Mouse (Mus musculus): Measurements from ENCODE around the gene Aplp2. TPM values are rescaled to one million over a fixed set of nuclear protein-coding genes. Genes with fewer than 3 reads are reported as not detected.

Aplp2 gene
- polyA plus RNA-seq, 1 experiment from 2014 or later = 178 TPM

- Histone ChIP-seq H3K27me3 (ENCODE audit: insufficient read depth, low read length) (no peaks in the 10 kb centered on the region), H3K9ac (replicated peaks) (no peak overlapping the region), H3K27ac (ENCODE audit: low read depth) (no peak overlapping the region), H3K9me3 (ENCODE audit: low read length) (no peaks in the 10 kb centered on the region), H3K4me3 (ENCODE audit: low read depth, low read length) (no peak overlapping the region), H3K4me1 (ENCODE audit: insufficient read depth) (peaks cover 4% of the 10 kb centered on the region; the same call in 1 of the 2 replicates), H3K4me2 (ENCODE audit: low read depth, low read length) (no peak overlapping the region), H3K36me3 (replicated peaks; ENCODE audit: insufficient read depth, low read length) (no peaks in the 10 kb centered on the region)
- ATAC-seq = no peak
- TF ChIP-seq CTCF (IDR thresholded peaks at IDR 0.05; ENCODE audit: low read depth) (no peak), EP300 (IDR thresholded peaks at IDR 0.05; ENCODE audit: low read depth) (no peak)
- WGBS (ENCODE audit: insufficient replicate concordance) = 34% methylated on average over 7 of the region's 7 CpGs
- no peak for DNase-seq
Measured at GRCm38 (mm10) chr9:31217631-31218380, 6.2 kb upstream of the Aplp2 start.

GRCm38 (mm10) chr9:31212500-31213008 lies 939 bp upstream of the Aplp2 start:
- H3K27ac ChIP-seq (ENCODE audit: low read depth) = peak overlapping the region; percentile 46; the same call in 1 of the 2 replicates
- peak overlapping the region; percentile 99 for H3K4me3 ChIP-seq (ENCODE audit: low read depth, low read length)
- H3K27me3 ChIP-seq (ENCODE audit: insufficient read depth, low read length) = no peaks in the 10 kb centered on the region
- peak overlapping the region; percentile 97 for H3K4me2 ChIP-seq (ENCODE audit: low read depth, low read length)
- peaks cover 19% of the 10 kb centered on the region; the same call in 1 of the 2 replicates for H3K4me1 ChIP-seq (ENCODE audit: insufficient read depth)
- no peak for DNase-seq
- no peaks in the 10 kb centered on the region for H3K9me3 ChIP-seq (ENCODE audit: low read length)
- 49% methylated on average over 12 of the region's 12 CpGs for WGBS (ENCODE audit: insufficient replicate concordance)
- H3K36me3 ChIP-seq (replicated peaks; ENCODE audit: insufficient read depth, low read length) = no peaks in the 10 kb centered on the region
- TF ChIP-seq CTCF (IDR thresholded peaks at IDR 0.05; ENCODE audit: low read depth) (no peak), EP300 (IDR thresholded peaks at IDR 0.05; ENCODE audit: low read depth) (no peak)
- H3K9ac ChIP-seq (replicated peaks) = peak overlapping the region; percentile 91
- no peak for ATAC-seq

GRCm38 (mm10) chr9:31210749-31211689 lies 596 bp downstream of the Aplp2 start:
- peaks cover 21% of the 10 kb centered on the region for H3K4me1 ChIP-seq (ENCODE audit: insufficient read depth)
- H3K9ac ChIP-seq (replicated peaks) = peak overlapping the region; percentile 91
- DNase-seq (peak; percentile 65), ATAC-seq (peak; percentile 64)
- H3K36me3 ChIP-seq (replicated peaks; ENCODE audit: insufficient read depth, low read length) = no peaks in the 10 kb centered on the region
- H3K4me2 ChIP-seq (ENCODE audit: low read depth, low read length) = peak overlapping the region; percentile 97
- peak overlapping the region; percentile 99 for H3K4me3 ChIP-seq (ENCODE audit: low read depth, low read length)
- H3K9me3 ChIP-seq (ENCODE audit: low read length) = no peaks in the 10 kb centered on the region
- WGBS (ENCODE audit: insufficient replicate concordance) = under 1% methylated on average over 66 of the region's 93 CpGs
- H3K27me3 ChIP-seq (ENCODE audit: insufficient read depth, low read length) = no peaks in the 10 kb centered on the region
- peak overlapping the region; percentile 85 for H3K27ac ChIP-seq (ENCODE audit: low read depth)
- TF ChIP-seq EP300 (IDR thresholded peaks at IDR 0.05; ENCODE audit: low read depth) = no peak
- TF ChIP-seq CTCF (IDR thresholded peaks at IDR 0.05; ENCODE audit: low read depth) = no peak

GRCm38 (mm10) chr9:31210163-31210562 lies 1.5 kb downstream of the Aplp2 start:
- peak overlapping the region; percentile 97 for H3K4me2 ChIP-seq (ENCODE audit: low read depth, low read length)
- H3K36me3 ChIP-seq (replicated peaks; ENCODE audit: insufficient read depth, low read length) = no peaks in the 10 kb centered on the region
- H3K4me1 ChIP-seq (ENCODE audit: insufficient read depth) = peaks cover 29% of the 10 kb centered on the region
- H3K27ac ChIP-seq (ENCODE audit: low read depth) = no peak overlapping the region
- no peaks in the 10 kb centered on the region for H3K9me3 ChIP-seq (ENCODE audit: low read length)
- H3K9ac ChIP-seq (replicated peaks) = no peak overlapping the region
- WGBS (ENCODE audit: insufficient replicate concordance) = 17% methylated on average over 7 of the region's 7 CpGs
- H3K27me3 ChIP-seq (ENCODE audit: insufficient read depth, low read length) = no peaks in the 10 kb centered on the region
- H3K4me3 ChIP-seq (ENCODE audit: low read depth, low read length) = peak overlapping the region; percentile 99
- DNase-seq (no peak), ATAC-seq (no peak)
- TF ChIP-seq CTCF (IDR thresholded peaks at IDR 0.05; ENCODE audit: low read depth) (no peak), EP300 (IDR thresholded peaks at IDR 0.05; ENCODE audit: low read depth) (no peak)

- peak overlapping the region; percentile 97 for H3K4me2 ChIP-seq (ENCODE audit: low read depth, low read length)
- H3K4me3 ChIP-seq (ENCODE audit: low read depth, low read length) = 0 out of 2 replicates have a peak overlapping the region, but pooled peaks have one; percentile 99
- H3K36me3 ChIP-seq (replicated peaks; ENCODE audit: insufficient read depth, low read length) = no peaks in the 10 kb centered on the region
- no peak for ATAC-seq
- H3K4me1 ChIP-seq (ENCODE audit: insufficient read depth) = peaks cover 33% of the 10 kb centered on the region
- H3K9me3 ChIP-seq (ENCODE audit: low read length) = no peaks in the 10 kb centered on the region
- no peak overlapping the region for H3K27ac ChIP-seq (ENCODE audit: low read depth)
- WGBS (ENCODE audit: insufficient replicate concordance) = 88% methylated on average over 1 of the region's 1 CpGs
- no peak for DNase-seq
- H3K27me3 ChIP-seq (ENCODE audit: insufficient read depth, low read length) = no peaks in the 10 kb centered on the region
- no peak overlapping the region for H3K9ac ChIP-seq (replicated peaks)
- TF ChIP-seq EP300 (IDR thresholded peaks at IDR 0.05; ENCODE audit: low read depth) (no peak), CTCF (IDR thresholded peaks at IDR 0.05; ENCODE audit: low read depth) (no peak)
Measured at GRCm38 (mm10) chr9:31209502-31209901, 2.1 kb downstream of the Aplp2 start.

- H3K27ac ChIP-seq (ENCODE audit: low read depth) = peak overlapping the region; percentile 5; the same call in 1 of the 2 replicates
Measured at GRCm38 (mm10) chr9:31207732-31208131, 3.9 kb downstream of the Aplp2 start.

More at GRCm38 (mm10) chr9:31207732-31208131, 3.9 kb downstream of the Aplp2 start:
- TF ChIP-seq EP300 (IDR thresholded peaks at IDR 0.05; ENCODE audit: low read depth) (0 out of 2 replicates have a peak, but pooled peaks have one; percentile 14), CTCF (IDR thresholded peaks at IDR 0.05; ENCODE audit: low read depth) (no peak)
- H3K9me3 ChIP-seq (ENCODE audit: low read length) = no peaks in the 10 kb centered on the region
- WGBS (ENCODE audit: insufficient replicate concordance) = 64% methylated on average over 3 of the region's 3 CpGs
- no peaks in the 10 kb centered on the region for H3K36me3 ChIP-seq (replicated peaks; ENCODE audit: insufficient read depth, low read length)
- peaks cover 41% of the 10 kb centered on the region for H3K4me1 ChIP-seq (ENCODE audit: insufficient read depth)
- H3K4me3 ChIP-seq (ENCODE audit: low read depth, low read length) = no peak overlapping the region
- no peaks in the 10 kb centered on the region for H3K27me3 ChIP-seq (ENCODE audit: insufficient read depth, low read length)
- peak overlapping the region; percentile 19; the same call in 1 of the 2 replicates for H3K4me2 ChIP-seq (ENCODE audit: low read depth, low read length)
- no peak overlapping the region for H3K9ac ChIP-seq (replicated peaks)
- DNase-seq = peak; percentile 36
- ATAC-seq = no peak
